Mouse (Mus musculus) myocyte (in vitro differentiated cells): ENCODE measurements around the gene C1qtnf2.

Source experiments
- CEBPB ChIP-seq: IDR thresholded peaks from 2 replicates; pipeline ENCODE4 v1.6.1; 2011; ENCODE audit warnings: mild to moderate bottlenecking, moderate library complexity; ENCODE audit not compliant: poor library complexity, insufficient read depth, severe bottlenecking
- E2F4 ChIP-seq: IDR thresholded peaks from one replicate; pipeline ENCODE4 v1.6.1; 2011; ENCODE audit warnings: mild to moderate bottlenecking, control low read depth, moderate library complexity; ENCODE audit not compliant: insufficient read depth
- MAX ChIP-seq: IDR thresholded peaks from one replicate; pipeline ENCODE4 v1.6.1; 2011; ENCODE audit warnings: low read depth, mild to moderate bottlenecking, control low read depth
- MYOD1 ChIP-seq, 3 experiments: IDR thresholded peaks; one replicate each; pipeline ENCODE4 v1.6.1; 2011; ENCODE audit warnings: control low read depth in 2 of 3, low read depth in 2 of 3, mild to moderate bottlenecking in 2 of 3, moderate library complexity in 1 of 3; ENCODE audit not compliant: insufficient read length in 2 of 3, control insufficient read depth in 1 of 3
- MYOG ChIP-seq, 3 experiments: IDR thresholded peaks; one replicate each; pipeline ENCODE4 v1.6.1; 2011; ENCODE audit warnings: control low read depth in 2 of 3, low read depth in 2 of 3, mild to moderate bottlenecking in 2 of 3; ENCODE audit not compliant: insufficient read length in 2 of 3, control insufficient read depth in 1 of 3, insufficient read depth in 1 of 3
- POLR2A ChIP-seq: IDR thresholded peaks from one replicate; pipeline ENCODE4 v1.6.1; 2011; ENCODE audit warnings: low read depth, mild to moderate bottlenecking, control low read depth, moderate library complexity; ENCODE audit not compliant: insufficient read length
- POLR2AphosphoS2 ChIP-seq: IDR thresholded peaks from one replicate; pipeline ENCODE4 v1.6.1; 2011; ENCODE audit warnings: low read depth, control low read depth; ENCODE audit not compliant: insufficient read length
- REST ChIP-seq: IDR thresholded peaks from one replicate; pipeline ENCODE4 v1.6.1; 2011; ENCODE audit warnings: mild to moderate bottlenecking, control low read depth, moderate library complexity; ENCODE audit not compliant: insufficient read depth, insufficient read length
- SRF ChIP-seq: IDR thresholded peaks from one replicate; pipeline ENCODE4 v1.6.1; 2011; ENCODE audit warnings: low read depth; ENCODE audit not compliant: control insufficient read depth, insufficient read length

DNA sequence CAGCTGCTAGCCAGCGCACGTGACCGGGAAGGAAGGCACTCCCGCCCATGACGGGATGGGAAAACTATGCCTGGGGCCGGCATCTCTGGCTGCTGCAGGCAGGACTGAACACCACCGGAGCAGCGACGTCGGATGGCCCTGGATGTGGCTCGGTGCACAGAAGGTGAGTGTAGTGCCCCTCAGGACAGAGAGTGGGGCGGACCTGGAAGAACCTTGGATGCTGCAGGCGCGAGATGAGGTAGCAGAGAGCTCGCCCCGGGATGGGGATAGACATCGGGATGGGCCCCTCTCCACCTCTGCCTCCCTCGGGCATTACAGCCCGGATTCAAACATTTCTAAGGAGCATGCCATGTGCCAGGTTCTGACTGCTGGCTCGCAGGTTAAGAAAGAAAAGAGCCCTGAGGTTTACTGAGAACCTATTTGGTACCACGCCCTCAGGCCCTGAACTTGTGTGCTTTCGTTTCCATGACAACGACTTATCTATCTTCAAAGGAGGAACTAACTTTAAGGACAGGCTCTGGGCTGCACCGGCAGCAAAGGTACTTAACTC, at the start of gene C1qtnf2:
- TF ChIP-seq POLR2AphosphoS2 (no peak), POLR2A (no peak), MAX (no peak), CEBPB (no peak), SRF (no peak), REST (no peak), MYOG (IDR thresholded peaks at IDR 0.05; ENCODE audit: control insufficient read depth in 1 of 3, insufficient read depth in 1 of 3, insufficient read length in 2 of 3, low read depth in 2 of 3) (no peak), E2F4 (no peak), MYOD1 (IDR thresholded peaks at IDR 0.05; ENCODE audit: control insufficient read depth in 1 of 3, insufficient read length in 2 of 3, low read depth in 2 of 3) (no peak)
